Mouse (Mus musculus): ENCODE data around the gene Pcyt2. TPM values are rescaled to one million over a fixed set of nuclear protein-coding genes. Genes with fewer than 3 reads are reported as not detected.

Pcyt2 gene
- total and polyA plus RNA-seq, 2 experiments from 2014 or later = 69.6 to 76.7 TPM

GRCm38 (mm10) chr11:120623961-120624679 lies 6.4 kb upstream of the Pcyt2 start:
- peak overlapping the region; percentile 95 for H3K4me3 ChIP-seq (ENCODE audit: low read depth, low read length)
- H3K36me3 ChIP-seq (replicated peaks; ENCODE audit: control insufficient read depth, insufficient read depth, low read length) = peaks cover 43% of the 10 kb centered on the region
- no peak for DNase-seq (ENCODE audit: low spot score)
- H3K27ac ChIP-seq (ENCODE audit: low read depth) = peak overlapping the region; percentile 89
- H3K9ac ChIP-seq (replicated peaks; ENCODE audit: low read depth, low read length) = peak overlapping the region; percentile 72
- H3K9me3 ChIP-seq (replicated peaks; ENCODE audit: control insufficient read depth, low read length) = no peaks in the 10 kb centered on the region
- peaks cover 4% of the 10 kb centered on the region for H3K4me1 ChIP-seq (ENCODE audit: control insufficient read depth, insufficient read depth)
- TF ChIP-seq EP300 (IDR thresholded peaks at IDR 0.05; ENCODE audit: low read depth) (no peak), CTCF (IDR thresholded peaks at IDR 0.05; ENCODE audit: low read depth) (peak; percentile 51)
- ATAC-seq (ENCODE audit: insufficient read depth, low read depth) = peak; percentile 81
- peak overlapping the region; percentile 96 for H3K4me2 ChIP-seq (ENCODE audit: low read depth, low read length)
- H3K27me3 ChIP-seq (ENCODE audit: control insufficient read depth, insufficient read depth, low read length) = no peaks in the 10 kb centered on the region
- 12% methylated on average over 29 of the region's 30 CpGs for WGBS

- DNase-seq (ENCODE audit: low spot score) (no peak), ATAC-seq (ENCODE audit: insufficient read depth, low read depth) (no peak)
- Histone ChIP-seq H3K4me2 (ENCODE audit: low read depth, low read length) (no peak overlapping the region), H3K4me1 (ENCODE audit: control insufficient read depth, insufficient read depth) (peaks cover 4% of the 10 kb centered on the region), H3K9ac (replicated peaks; ENCODE audit: low read depth, low read length) (no peak overlapping the region), H3K9me3 (replicated peaks; ENCODE audit: control insufficient read depth, low read length) (no peaks in the 10 kb centered on the region), H3K36me3 (replicated peaks; ENCODE audit: control insufficient read depth, insufficient read depth, low read length) (peaks cover 47% of the 10 kb centered on the region), H3K4me3 (ENCODE audit: low read depth, low read length) (no peak overlapping the region), H3K27ac (ENCODE audit: low read depth) (no peak overlapping the region), H3K27me3 (ENCODE audit: control insufficient read depth, insufficient read depth, low read length) (no peaks in the 10 kb centered on the region)
- TF ChIP-seq CTCF (IDR thresholded peaks at IDR 0.05; ENCODE audit: low read depth) (no peak), EP300 (IDR thresholded peaks at IDR 0.05; ENCODE audit: low read depth) (no peak)
- WGBS = 82% methylated on average over 6 of the region's 6 CpGs
Measured at GRCm38 (mm10) chr11:120622805-120623204, 5.1 kb upstream of the Pcyt2 start.

GRCm38 (mm10) chr11:120620195-120620594 lies 2.5 kb upstream of the Pcyt2 start:
- Histone ChIP-seq H3K9ac (replicated peaks; ENCODE audit: low read depth, low read length) (no peak overlapping the region), H3K4me3 (ENCODE audit: low read depth, low read length) (no peak overlapping the region), H3K4me1 (ENCODE audit: control insufficient read depth, insufficient read depth) (peaks cover 16% of the 10 kb centered on the region), H3K27me3 (ENCODE audit: control insufficient read depth, insufficient read depth, low read length) (no peaks in the 10 kb centered on the region), H3K4me2 (ENCODE audit: low read depth, low read length) (no peak overlapping the region), H3K27ac (ENCODE audit: low read depth) (no peak overlapping the region), H3K9me3 (replicated peaks; ENCODE audit: control insufficient read depth, low read length) (no peaks in the 10 kb centered on the region), H3K36me3 (replicated peaks; ENCODE audit: control insufficient read depth, insufficient read depth, low read length) (peaks cover 46% of the 10 kb centered on the region)
- TF ChIP-seq EP300 (IDR thresholded peaks at IDR 0.05; ENCODE audit: low read depth) = no peak
- TF ChIP-seq CTCF (IDR thresholded peaks at IDR 0.05; ENCODE audit: low read depth) = no peak
- no peak for DNase-seq (ENCODE audit: low spot score)
- WGBS = 87% methylated on average over 14 of the region's 14 CpGs
- no peak for ATAC-seq (ENCODE audit: insufficient read depth, low read depth)

GRCm38 (mm10) chr11:120618619-120619535 lies 1.1 kb upstream of the Pcyt2 start:
- ATAC-seq (ENCODE audit: insufficient read depth, low read depth) (no peak), DNase-seq (ENCODE audit: low spot score) (no peak)
- Histone ChIP-seq H3K4me3 (ENCODE audit: low read depth, low read length) (no peak overlapping the region), H3K4me1 (ENCODE audit: control insufficient read depth, insufficient read depth) (peaks cover 12% of the 10 kb centered on the region), H3K36me3 (replicated peaks; ENCODE audit: control insufficient read depth, insufficient read depth, low read length) (peaks cover 53% of the 10 kb centered on the region), H3K9me3 (replicated peaks; ENCODE audit: control insufficient read depth, low read length) (no peaks in the 10 kb centered on the region), H3K4me2 (ENCODE audit: low read depth, low read length) (no peak overlapping the region), H3K27ac (ENCODE audit: low read depth) (no peak overlapping the region), H3K27me3 (ENCODE audit: control insufficient read depth, insufficient read depth, low read length) (no peaks in the 10 kb centered on the region), H3K9ac (replicated peaks; ENCODE audit: low read depth, low read length) (no peak overlapping the region)
- TF ChIP-seq CTCF (IDR thresholded peaks at IDR 0.05; ENCODE audit: low read depth) = no peak
- no peak for TF ChIP-seq EP300 (IDR thresholded peaks at IDR 0.05; ENCODE audit: low read depth)
- 90% methylated on average over 25 of the region's 25 CpGs for WGBS

- no peak for ATAC-seq (ENCODE audit: insufficient read depth, low read depth)
- peak overlapping the region; percentile 84 for H3K27ac ChIP-seq (ENCODE audit: low read depth)
- H3K4me3 ChIP-seq (ENCODE audit: low read depth, low read length) = peak overlapping the region; percentile 88
Measured at GRCm38 (mm10) chr11:120616617-120617294, 980 bp downstream of the Pcyt2 start.

More at GRCm38 (mm10) chr11:120616617-120617294, 980 bp downstream of the Pcyt2 start:
- H3K4me2 ChIP-seq (ENCODE audit: low read depth, low read length) = peak overlapping the region; percentile 99
- WGBS = 36% methylated on average over 4 of the region's 4 CpGs
- peak overlapping the region; percentile 70; the same call in 1 of the 2 replicates for H3K9ac ChIP-seq (replicated peaks; ENCODE audit: low read depth, low read length)
- peaks cover 12% of the 10 kb centered on the region for H3K4me1 ChIP-seq (ENCODE audit: control insufficient read depth, insufficient read depth)
- H3K36me3 ChIP-seq (replicated peaks; ENCODE audit: control insufficient read depth, insufficient read depth, low read length) = peaks cover 59% of the 10 kb centered on the region
- no peak for DNase-seq (ENCODE audit: low spot score)
- TF ChIP-seq EP300 (IDR thresholded peaks at IDR 0.05; ENCODE audit: low read depth) (no peak), CTCF (IDR thresholded peaks at IDR 0.05; ENCODE audit: low read depth) (no peak)
- no peaks in the 10 kb centered on the region for H3K9me3 ChIP-seq (replicated peaks; ENCODE audit: control insufficient read depth, low read length)
- no peaks in the 10 kb centered on the region for H3K27me3 ChIP-seq (ENCODE audit: control insufficient read depth, insufficient read depth, low read length)
